In genomic region chr12:79007126-79007753, GRCm38 (mm10) we compare ENCODE assay signal across 8 mouse cellular contexts. TPM values are rescaled to one million over a fixed set of nuclear protein-coding genes. Genes with fewer than 3 reads are reported as not detected.
A peak's percentile ranks its signal among the peaks of the same experiment; 100 is the strongest.
DNase-seq lines count a peak whose midpoint lies in the region; ATAC-seq and TF ChIP-seq lines count a peak whose summit lies in the region.

TSS of gene Tmem229b (minus strand) at chr12:79007627.

- peak within 1 kb of the TSS; percentile 83 for H3K9ac ChIP-seq in ES-E14 (ENCODE audit: insufficient read depth, low read depth, low read length, poor library complexity, severe bottlenecking)
- peak within 1 kb of the TSS; percentile 84 for H3K9ac ChIP-seq in forebrain, embryonic 13.5 days
- H3K9ac ChIP-seq in hindbrain, embryonic 11.5 days (ENCODE audit: low read depth, low read length) = peak within 1 kb of the TSS; percentile 88

- H3K27ac ChIP-seq in ES-E14 (ENCODE audit: insufficient read depth, low read depth, low read length, poor library complexity, severe bottlenecking) = no peak within 1 kb of the TSS
- peak within 1 kb of the TSS; percentile 58 for H3K27ac ChIP-seq in brown adipose tissue, adult 24 weeks (replicated peaks; ENCODE audit: low read depth, low read length)
- H3K27ac ChIP-seq in forebrain, embryonic 13.5 days = peak within 1 kb of the TSS; percentile 79
- peak within 1 kb of the TSS; percentile 74 for H3K27ac ChIP-seq in hindbrain, embryonic 11.5 days (ENCODE audit: low read depth, low read length)

- in situ Hi-C loops in ES-E14 (cut with MboI; ENCODE audit: low sequenced_read_pairs in 2 of 2, unreplicated experiment in 2 of 2) = no loop called here

- WGBS in forebrain, embryonic 13.5 days = under 1% methylated on average over 46 of the region's 49 CpGs
- WGBS in hindbrain, embryonic 11.5 days = under 1% methylated on average over 37 of the region's 49 CpGs

- peak within 1 kb of the TSS; percentile 92 to 95 for H3K4me3 ChIP-seq in ES-E14 (ENCODE audit: insufficient read depth in 1 of 2, low read depth in 1 of 2, low read length in 2 of 2, poor library complexity in 1 of 2, severe bottlenecking in 1 of 2)
- H3K4me3 ChIP-seq in brown adipose tissue, adult 24 weeks (ENCODE audit: insufficient read depth, low read depth, low read length) = peak within 1 kb of the TSS; percentile 96
- H3K4me3 ChIP-seq in forebrain, embryonic 13.5 days = peak within 1 kb of the TSS; percentile 96
- peak within 1 kb of the TSS; percentile 95 for H3K4me3 ChIP-seq in hindbrain, embryonic 11.5 days (ENCODE audit: low read depth, low read length)

- H3K27me3 ChIP-seq in forebrain, embryonic 13.5 days = no peaks in the 10 kb centered on the region
- H3K27me3 ChIP-seq in hindbrain, embryonic 11.5 days (ENCODE audit: control insufficient read depth, insufficient read depth, low read length) = no peaks in the 10 kb centered on the region

- no peak for DNase-seq in ES-E14 (ENCODE audit: low read depth, low spot score)
- no peak for DNase-seq in hindbrain, embryonic 11.5 days (ENCODE audit: low spot score)
- peak; percentile 60 to 68 for DNase-seq in layer of hippocampus, postnatal 25 days (ENCODE audit: extremely low spot score in 1 of 2, low spot score in 1 of 2)
- peak; percentile 22 for DNase-seq in lung, postnatal 25 days (ENCODE audit: low spot score)
- peak; percentile 66 to 68 for DNase-seq in right cerebral cortex, adult 2 months (ENCODE audit: low spot score in 2 of 2)
- peak; percentile 63 for DNase-seq in yolk sac, embryonic 10.5 days (ENCODE audit: low spot score)

- no peaks in the 10 kb centered on the region for H3K36me3 ChIP-seq in ES-E14 (ENCODE audit: control insufficient read depth, insufficient read depth, low read length, poor library complexity, severe bottlenecking)
- no peaks in the 10 kb centered on the region for H3K36me3 ChIP-seq in forebrain, embryonic 13.5 days (ENCODE audit: poor library complexity, severe bottlenecking)
- H3K36me3 ChIP-seq in hindbrain, embryonic 11.5 days (ENCODE audit: control insufficient read depth, insufficient read depth, low read length) = no peaks in the 10 kb centered on the region

- ATAC-seq in forebrain, embryonic 13.5 days = peak; percentile 95
- ATAC-seq in hindbrain, embryonic 11.5 days (ENCODE audit: low FRiP score) = peak; percentile 87

- H3K9me3 ChIP-seq in ES-E14 (ENCODE audit: control insufficient read depth, insufficient read depth, low read depth, low read length) = no peaks in the 10 kb centered on the region
- H3K9me3 ChIP-seq in forebrain, embryonic 13.5 days (replicated peaks) = no peaks in the 10 kb centered on the region
- H3K9me3 ChIP-seq in hindbrain, embryonic 11.5 days (ENCODE audit: control insufficient read depth, low read length) = no peaks in the 10 kb centered on the region

- peaks cover 0 to 3% of the 10 kb centered on the region in 2 experiments; a peak in 2 of 4 replicates for H3K4me1 ChIP-seq in ES-E14 (ENCODE audit: control insufficient read depth in 2 of 2, insufficient read depth in 2 of 2, low read length in 2 of 2, poor library complexity in 1 of 2)
- peaks cover 3% of the 10 kb centered on the region; the same call in 1 of the 2 replicates for H3K4me1 ChIP-seq in brown adipose tissue, adult 24 weeks (ENCODE audit: control insufficient read depth, insufficient read depth, insufficient read length, low read length)
- H3K4me1 ChIP-seq in forebrain, embryonic 13.5 days = peaks cover 19% of the 10 kb centered on the region
- H3K4me1 ChIP-seq in hindbrain, embryonic 11.5 days (replicated peaks; ENCODE audit: control insufficient read depth, insufficient read depth, low read length) = no peaks in the 10 kb centered on the region

- peak within 1 kb of the TSS; percentile 74 for H3K4me2 ChIP-seq in forebrain, embryonic 13.5 days
- H3K4me2 ChIP-seq in hindbrain, embryonic 11.5 days (replicated peaks; ENCODE audit: low read depth, low read length) = peak within 1 kb of the TSS; percentile 82

TF ChIP-seq in ES-E14, 5 proteins besides CTCF, POLR2A, EP300 and RAD21:
- TF ChIP-seq HCFC1 (IDR thresholded peaks at IDR 0.05; ENCODE audit: borderline replicate concordance, insufficient read depth, low read length) (no peak), MAFK (IDR thresholded peaks at IDR 0.05; ENCODE audit: insufficient read depth, low read depth, low read length) (no peak), ZC3H11A (IDR thresholded peaks at IDR 0.05; ENCODE audit: borderline replicate concordance, low read depth, low read length) (no peak), ZNF384 (IDR thresholded peaks at IDR 0.05; ENCODE audit: low read depth, low read length) (no peak), CHD2 (IDR thresholded peaks at IDR 0.05; ENCODE audit: low read depth, low read length) (no peak)

RNA-seq across cellular contexts. Expression of gene Tmem229b, which starts in this region (rescaled TPM):
- 6.1 TPM in 2 replicates for total RNA-seq in ES-E14 (2012; rRNA removed)
- 1.0 and 3.5 TPM in 2 replicates for polyA plus RNA-seq in brown adipose tissue, adult 24 weeks (2012; ENCODE audit: insufficient read depth, insufficient read length, missing spikeins)
- 25.3 and 29.1 TPM in 2 replicates for polyA plus RNA-seq in forebrain, embryonic 13.5 days (2015; fragmentation: Nextera tagmentation; extraction: Ambion mirVana)
- polyA plus RNA-seq in hindbrain, embryonic 11.5 days (2014; fragmentation: Nextera tagmentation; extraction: Ambion mirVana) = 7.5 and 8.8 TPM in 2 replicates
- 10 to 100 TPM; 34.4 to 39.9 TPM for total RNA-seq in layer of hippocampus, postnatal 25 days (2021)

Comparison
In these comparisons a context has a peak if more than half of its experiments do, and no peak if none do; other contexts are left out.
1. DNase-seq: peak in layer of hippocampus, postnatal 25 days (2 of 2), lung, postnatal 25 days (single experiment), right cerebral cortex, adult 2 months (2 of 2) and yolk sac, embryonic 10.5 days (single experiment); none in ES-E14 (single experiment) and hindbrain, embryonic 11.5 days (single experiment).
2. Peak in every context shown above with its lines, with median percentiles within 50 percentile points of each other: H3K4me3 ChIP-seq and H3K9ac ChIP-seq.